Mouse (Mus musculus) R1 (cell line): ENCODE measurements around the gene Ube2c.

Source experiments
- DNase-seq: peaks from one replicate; pipeline ENCODE4 v3.0.0-alpha.2; 2018; ENCODE audit warnings: low read depth, low spot score

The Ube2c gene

GRCm38 (mm10) chr2:164787779-164788178 is 18.1 kb downstream of the Ube2c start:
- DNase-seq: no peak

DNA sequence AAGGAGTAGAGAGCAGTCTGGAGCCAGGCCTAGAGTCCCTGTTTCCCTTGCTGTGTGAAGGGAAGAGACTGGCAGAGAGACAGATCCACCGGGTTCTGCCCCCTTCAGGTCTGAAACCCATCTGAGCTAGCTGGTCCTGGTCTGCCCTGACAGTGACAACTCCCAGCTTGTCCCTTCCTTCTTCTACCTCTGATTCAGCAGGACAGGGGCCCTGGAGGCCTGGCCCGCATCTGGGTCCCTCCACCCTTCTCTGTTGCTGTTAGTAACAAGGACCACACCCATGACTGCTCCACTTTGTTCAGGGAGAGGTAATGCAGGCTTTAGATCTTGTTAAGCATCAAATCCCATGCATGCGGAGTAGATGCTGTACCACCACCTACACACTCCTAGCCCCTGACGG is 18.7 kb downstream of the Ube2c start:
- DNase-seq: peak; percentile 47

GRCm38 (mm10) chr2:164790451-164790850 is 20.8 kb downstream of the Ube2c start:
- DNase-seq: no peak

DNA sequence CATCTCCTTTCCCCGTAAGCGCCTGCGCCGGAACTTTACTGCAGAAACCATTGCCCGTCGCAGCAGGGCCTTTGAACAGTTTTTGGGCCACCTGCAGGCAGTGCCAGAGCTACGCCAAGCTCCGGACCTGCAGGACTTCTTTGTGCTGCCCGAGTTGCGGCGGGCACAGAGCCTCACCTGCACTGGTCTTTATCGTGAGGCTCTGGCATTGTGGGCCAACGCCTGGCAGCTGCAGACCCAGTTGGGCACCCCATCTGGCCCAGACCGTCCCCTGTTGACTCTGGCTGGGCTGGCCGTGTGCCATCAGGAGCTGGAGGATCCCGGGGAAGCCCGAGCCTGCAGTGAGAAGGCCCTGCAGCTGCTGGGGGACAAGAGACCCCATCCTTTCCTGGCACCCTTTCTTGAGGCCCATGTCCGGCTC is 22.2 kb downstream of the Ube2c start:
- no peak for DNase-seq

DNA sequence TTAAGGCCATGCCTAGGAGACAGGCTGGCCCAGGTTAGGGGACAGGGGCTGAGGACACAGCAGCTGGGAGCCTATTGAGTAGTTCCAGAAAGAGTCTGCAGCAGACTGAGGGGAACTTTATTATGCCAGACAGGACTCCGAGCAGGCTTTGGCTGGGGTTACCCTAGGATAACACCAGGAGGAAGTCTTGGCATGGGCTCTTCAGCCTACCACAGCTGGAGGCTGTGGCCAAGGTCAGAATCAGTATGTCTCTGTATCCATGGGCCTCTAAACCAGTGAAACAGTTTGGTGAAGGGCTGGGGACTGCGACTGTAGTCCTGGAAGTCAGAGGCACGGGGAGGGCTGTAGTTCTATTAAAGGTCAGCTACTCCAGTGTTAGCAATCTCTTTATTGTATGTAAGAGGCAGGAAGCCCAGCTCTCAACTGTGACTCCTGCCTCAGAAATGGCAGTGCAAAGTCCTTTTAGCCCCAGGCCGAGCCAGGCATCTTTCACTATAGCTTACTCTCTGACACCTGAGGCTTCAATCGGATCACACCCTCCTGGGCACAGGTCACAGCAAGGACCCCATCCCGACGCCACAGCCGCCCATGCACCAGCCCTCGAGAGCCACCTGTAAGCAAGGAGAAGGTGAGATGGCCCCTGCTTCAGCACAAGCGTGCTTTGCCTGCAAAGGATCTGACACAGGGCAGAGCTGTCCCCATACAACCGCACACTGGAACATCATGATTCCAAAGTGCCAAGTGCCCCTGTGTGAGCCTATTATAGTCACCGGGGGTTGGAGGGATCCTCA is 22.9 kb downstream of the Ube2c start:
- DNase-seq: no peak

GRCm38 (mm10) chr2:164793236-164793635 is 23.5 kb downstream of the Ube2c start:
- peak; percentile 89 for DNase-seq

GRCm38 (mm10) chr2:164793772-164794171 is 24.1 kb downstream of the Ube2c start:
- DNase-seq: peak; percentile 66

DNA sequence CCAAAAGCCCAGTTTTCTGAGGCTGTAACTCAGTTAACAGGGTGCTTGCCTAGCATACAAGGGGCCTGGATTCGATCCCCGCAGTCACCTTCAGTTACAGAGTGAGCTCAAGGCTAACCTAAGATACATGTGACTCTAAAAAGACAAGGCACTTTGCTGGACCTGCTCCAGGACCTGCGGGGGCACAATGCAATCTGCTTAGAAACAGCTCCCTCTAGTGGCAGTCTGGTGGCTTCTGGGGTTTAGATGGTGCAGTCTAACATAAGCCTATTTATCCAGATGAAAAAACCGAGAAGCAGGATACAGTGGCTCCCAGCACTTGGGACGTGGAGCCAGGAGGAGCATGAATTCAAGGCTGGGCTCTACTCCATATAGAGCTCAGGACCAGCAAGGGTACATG is 24.6 kb downstream of the Ube2c start:
- peak; percentile 93 for DNase-seq

DNA sequence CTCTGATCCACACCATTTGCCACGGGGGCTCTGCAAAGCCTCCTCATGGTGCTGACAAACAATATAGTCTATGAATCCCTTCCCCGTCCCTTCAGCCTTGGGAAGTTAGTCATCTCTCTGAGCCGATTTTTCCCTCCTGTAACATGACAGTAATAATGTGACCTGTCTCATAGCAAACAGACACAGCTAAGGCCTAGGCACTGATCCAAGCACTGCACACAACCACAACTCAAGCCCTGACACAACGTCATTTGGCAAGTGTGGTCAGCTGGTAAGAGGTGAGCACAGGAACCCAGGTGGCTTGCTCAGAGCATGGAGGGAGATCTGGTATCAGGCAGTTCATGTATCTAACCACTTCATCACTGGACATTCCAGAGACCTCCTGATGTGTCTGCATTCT is 26.2 kb downstream of the Ube2c start:
- no peak for DNase-seq

DNA sequence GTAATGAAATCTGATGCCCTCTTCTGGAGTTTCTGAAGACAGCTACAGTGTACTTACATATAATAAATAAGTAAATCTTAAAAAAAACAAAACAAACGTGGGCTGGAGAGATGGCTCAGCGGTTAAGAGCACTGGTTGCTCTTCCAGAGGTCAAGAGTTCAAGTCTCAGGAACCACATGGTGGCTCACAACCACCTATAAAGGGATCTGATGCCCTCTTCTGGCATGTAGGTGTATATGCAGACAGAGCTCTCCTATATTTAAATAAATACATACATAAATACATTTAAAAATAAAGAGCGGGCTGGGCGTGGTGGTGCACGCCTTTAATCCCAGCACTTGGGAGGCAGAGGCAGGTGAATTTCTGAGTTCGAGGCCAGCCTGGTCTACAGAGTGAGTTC is 28.9 kb downstream of the Ube2c start:
- DNase-seq: peak; percentile 86

GRCm38 (mm10) chr2:164800252-164801004 is 30.7 kb downstream of the Ube2c start:
- DNase-seq: no peak

GRCm38 (mm10) chr2:164803201-164803920 is 33.7 kb downstream of the Ube2c start:
- no peak for DNase-seq

DNA sequence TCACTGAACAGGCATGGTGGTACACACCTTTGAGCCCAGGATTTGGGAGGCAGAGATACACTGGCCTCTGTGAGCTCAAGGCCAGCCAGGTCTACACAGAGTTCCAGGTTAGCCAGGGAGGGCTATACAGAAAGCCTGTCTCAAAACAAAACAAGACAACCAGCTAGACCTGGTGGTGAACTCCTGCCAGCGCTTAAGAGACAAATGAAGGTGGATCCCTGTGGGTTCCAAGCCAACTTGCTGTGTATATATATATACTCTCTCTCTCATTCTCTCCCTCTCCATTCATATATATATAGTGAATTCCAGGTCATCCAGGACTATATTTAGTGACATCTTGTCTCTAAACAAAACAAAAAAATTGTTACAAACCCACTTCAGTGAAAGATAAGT is 34.2 kb downstream of the Ube2c start:
- DNase-seq: no peak

DNA sequence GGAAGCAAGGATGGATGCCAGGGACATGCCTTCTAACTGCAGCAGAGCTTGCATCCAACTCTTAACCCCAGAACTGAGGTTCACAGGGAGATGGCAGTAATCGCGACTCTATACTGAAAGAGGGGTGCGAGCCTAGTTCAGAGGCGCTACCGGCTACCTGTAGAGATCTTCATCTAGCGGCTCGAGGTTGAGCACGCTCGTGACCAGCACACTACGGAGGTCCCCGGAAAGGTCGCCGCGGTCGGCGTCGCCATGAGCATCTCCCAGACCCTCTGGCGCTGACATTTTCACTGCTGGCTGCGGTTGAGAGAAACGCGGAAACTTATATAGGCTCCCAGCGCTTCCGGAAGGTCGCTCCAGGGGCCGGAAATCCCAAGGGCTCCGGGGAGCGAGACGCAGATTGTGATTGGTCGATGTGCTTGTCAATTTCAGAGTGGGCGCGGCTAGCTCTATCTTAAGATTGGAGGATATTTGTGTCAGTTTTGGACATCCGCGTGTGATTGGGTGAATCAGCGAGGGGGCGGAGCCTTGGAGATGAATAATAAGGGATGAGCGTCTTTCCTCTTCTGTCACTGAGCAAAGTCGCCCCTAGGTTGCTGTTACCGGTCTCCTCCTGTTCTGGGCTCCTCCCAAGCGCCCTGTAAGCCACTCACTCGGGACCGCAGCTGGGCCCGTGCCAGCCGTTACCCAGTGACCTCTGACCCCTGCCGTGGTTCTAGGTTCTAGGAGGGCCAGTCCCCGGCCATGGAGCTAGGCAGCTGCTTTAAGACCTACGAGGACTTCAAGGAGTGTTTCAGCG is 35.0 kb downstream of the Ube2c start, which contains the start of the genes Acot8 and Zswim3:
Acot8 (minus strand) TSS at position 350 of the 799 bp plus-strand sequence.
Zswim3 (plus strand) TSS at position 566 of the 799 bp plus-strand sequence.
- peak; percentile 100 for DNase-seq

GRCm38 (mm10) chr2:164805332-164805718 is 35.6 kb downstream of the Ube2c start:
- no peak for DNase-seq

- no peak for DNase-seq
Observed at GRCm38 (mm10) chr2:164806614-164807013, 36.9 kb downstream of the Ube2c start.

DNA sequence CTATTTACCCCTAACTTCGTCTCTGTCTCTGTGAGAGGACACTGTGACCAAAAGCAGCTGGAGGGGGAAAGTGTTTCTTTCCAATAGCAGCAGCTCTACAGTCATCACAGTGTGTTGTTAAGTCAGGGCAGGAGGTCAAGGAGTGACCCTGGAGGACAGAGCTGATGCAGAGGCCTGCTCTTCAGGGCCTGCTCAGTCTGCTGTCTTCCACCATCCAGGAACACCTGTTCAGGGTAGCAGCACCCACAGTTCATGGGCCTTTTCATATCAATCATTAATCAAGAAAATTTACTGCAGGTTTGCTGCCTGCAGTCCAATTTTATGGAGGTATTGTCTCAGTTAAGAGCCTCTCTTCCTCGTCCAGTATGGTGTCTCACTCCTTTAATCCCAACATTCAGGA is 43.9 kb downstream of the Ube2c start:
- no peak for DNase-seq

DNA sequence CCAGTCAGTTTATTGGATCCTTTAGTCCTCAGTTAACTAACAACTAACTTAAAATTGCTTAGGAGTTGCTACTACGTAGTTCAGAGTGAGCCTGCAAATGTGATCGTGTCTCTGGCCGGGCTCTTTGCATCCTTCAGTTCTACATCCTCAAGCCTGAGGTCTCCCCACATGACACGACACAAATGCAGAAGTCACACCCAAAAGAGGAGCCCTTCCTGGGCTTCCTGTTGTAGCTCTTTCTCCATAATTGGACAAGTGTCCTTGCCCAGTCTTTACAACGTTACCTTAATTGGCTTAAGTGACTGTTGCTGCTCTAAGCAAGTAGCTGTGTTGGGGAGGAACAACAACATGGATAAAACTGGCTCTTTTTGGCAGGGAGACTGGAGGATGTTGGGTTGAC is 45.6 kb downstream of the Ube2c start:
- no peak for DNase-seq

DNA sequence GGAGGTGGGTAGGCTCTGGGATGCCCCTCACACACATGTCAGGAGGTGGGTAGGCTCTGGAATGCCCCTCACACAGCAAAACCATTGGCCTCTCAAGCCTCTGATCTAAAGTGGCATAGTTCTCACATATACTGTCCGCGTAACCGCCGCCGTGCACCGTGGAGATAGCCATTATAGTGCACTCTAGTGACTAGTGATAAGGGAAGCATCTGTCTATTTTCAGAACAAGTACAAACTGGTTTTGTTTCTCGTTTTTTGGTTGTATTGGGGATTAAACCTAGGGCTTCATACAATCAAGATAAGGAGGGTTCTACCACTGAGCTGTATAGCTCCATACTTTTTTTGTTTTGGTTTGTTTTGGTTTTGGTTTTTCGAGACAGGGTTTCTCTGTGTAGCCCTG is 46.1 kb downstream of the Ube2c start:
- no peak for DNase-seq

- DNase-seq: peak; percentile 87
Observed at GRCm38 (mm10) chr2:164817206-164817605, 47.5 kb downstream of the Ube2c start.

GRCm38 (mm10) chr2:164817703-164818102 is 48.0 kb downstream of the Ube2c start:
- DNase-seq: peak; percentile 82
